Comparison of ENCODE assay signal across 13 mouse cellular contexts in the genomic region with DNA sequence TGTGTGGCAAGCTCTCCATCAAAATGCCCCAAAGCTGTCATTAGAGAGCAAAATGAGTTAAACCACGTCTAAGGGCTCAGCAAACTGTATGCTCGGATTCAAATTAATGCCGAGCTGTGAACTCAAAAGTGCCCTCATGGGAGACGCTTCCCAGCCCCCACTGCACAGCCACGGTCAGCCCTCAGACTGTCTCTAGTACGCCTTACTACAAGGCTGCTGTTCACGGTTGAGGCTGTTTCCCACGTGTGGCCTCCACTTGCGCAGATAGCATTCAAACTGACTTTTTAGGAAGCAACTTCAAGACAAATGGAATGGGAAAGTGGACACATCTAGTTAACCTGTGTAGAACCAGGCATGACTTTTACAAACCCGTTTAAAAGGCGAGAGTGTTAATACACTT.
DNase-seq lines count a peak whose midpoint lies in the region; ATAC-seq and TF ChIP-seq lines count a peak whose summit lies in the region.
"Had no signal": no experiment of that assay in that cellular context is flagged by ENCODE, and none has a peak within 500 bp of the region (broad histone marks: within the 10 kb centered on the region; RNA-seq: fewer than 3 reads in every experiment).

No protein-coding gene starts in this region.

- no peak overlapping the region for H3K4me3 ChIP-seq in heart, embryonic 13.5 days
- H3K4me3 ChIP-seq in midbrain, embryonic 12.5 days = no peak overlapping the region
- no peak overlapping the region for H3K4me3 ChIP-seq in midbrain, embryonic 13.5 days (replicated peaks)
- no peak overlapping the region for H3K4me3 ChIP-seq in stomach, postnatal 0 days (ENCODE audit: low read depth, low read length)

- no peak for TF ChIP-seq EP300 in stomach, postnatal 0 days (optimal IDR thresholded peaks at IDR 0.05)

- H3K9ac ChIP-seq in heart, embryonic 13.5 days = no peak overlapping the region
- no peak overlapping the region for H3K9ac ChIP-seq in midbrain, embryonic 12.5 days (replicated peaks)
- no peak overlapping the region for H3K9ac ChIP-seq in midbrain, embryonic 13.5 days (replicated peaks)
- H3K9ac ChIP-seq in stomach, postnatal 0 days (ENCODE audit: low read length) = no peak overlapping the region

- no peak for TF ChIP-seq CTCF in stomach, postnatal 0 days (IDR thresholded peaks at IDR 0.05; ENCODE audit: low read depth)

- 20% methylated on average over 11 of the region's 11 CpGs for WGBS in heart, embryonic 13.5 days
- WGBS in midbrain, embryonic 12.5 days = 41% methylated on average over 11 of the region's 11 CpGs
- WGBS in midbrain, embryonic 13.5 days = 41% methylated on average over 11 of the region's 11 CpGs
- WGBS in stomach, postnatal 0 days = 39% methylated on average over 11 of the region's 11 CpGs

- H3K36me3 ChIP-seq in heart, embryonic 13.5 days = no peaks in the 10 kb centered on the region
- no peaks in the 10 kb centered on the region for H3K36me3 ChIP-seq in midbrain, embryonic 12.5 days
- no peaks in the 10 kb centered on the region for H3K36me3 ChIP-seq in midbrain, embryonic 13.5 days
- no peaks in the 10 kb centered on the region for H3K36me3 ChIP-seq in stomach, postnatal 0 days (ENCODE audit: control insufficient read depth, insufficient read depth, low read length)

- no peak overlapping the region for H3K27ac ChIP-seq in heart, embryonic 13.5 days (replicated peaks)
- H3K27ac ChIP-seq in midbrain, embryonic 12.5 days (replicated peaks) = no peak overlapping the region
- no peak overlapping the region for H3K27ac ChIP-seq in midbrain, embryonic 13.5 days
- no peak overlapping the region for H3K27ac ChIP-seq in stomach, postnatal 0 days (replicated peaks)

- no peaks in the 10 kb centered on the region for H3K9me3 ChIP-seq in heart, embryonic 13.5 days
- no peaks in the 10 kb centered on the region for H3K9me3 ChIP-seq in midbrain, embryonic 12.5 days
- no peaks in the 10 kb centered on the region for H3K9me3 ChIP-seq in midbrain, embryonic 13.5 days
- H3K9me3 ChIP-seq in stomach, postnatal 0 days (ENCODE audit: control insufficient read depth, low read length) = no peaks in the 10 kb centered on the region

- no peak for DNase-seq in heart, adult 9 months (ENCODE audit: low spot score in 2 of 2)
- DNase-seq in embryo, embryonic 9.5 days (ENCODE audit: extremely low spot score) = peak; percentile 23
- peak; percentile 34 for DNase-seq in mesoderm, embryonic 11.5 days (ENCODE audit: low read depth, low spot score)
- DNase-seq in stomach, postnatal 0 days (ENCODE audit: low spot score) = no peak
- DNase-seq: adrenal gland, adult 2 months; cerebellum, postnatal 25 days; heart, adult 11 months; thymus, postnatal 36 days had no signal

- H3K4me2 ChIP-seq in heart, embryonic 13.5 days = peak overlapping the region; percentile 20; the same call in 1 of the 2 replicates
- no peak overlapping the region for H3K4me2 ChIP-seq in midbrain, embryonic 12.5 days (replicated peaks)
- no peak overlapping the region for H3K4me2 ChIP-seq in midbrain, embryonic 13.5 days (replicated peaks)
- no peak overlapping the region for H3K4me2 ChIP-seq in stomach, postnatal 0 days (replicated peaks; ENCODE audit: low read depth)

- no peak for ATAC-seq in heart, embryonic 13.5 days (ENCODE audit: extremely low read depth, insufficient number of reproducible peaks, low FRiP score, low TSS enrichment)
- peak; percentile 41; the same call in 1 of the 2 replicates for ATAC-seq in midbrain, embryonic 12.5 days (ENCODE audit: low FRiP score, low read depth)
- ATAC-seq in midbrain, embryonic 13.5 days = no peak
- no peak for ATAC-seq in stomach, postnatal 0 days (ENCODE audit: low FRiP score, low TSS enrichment)
- ATAC-seq in monocyte, adult 5-6 weeks (replicated peaks; ENCODE audit: insufficient number of reproducible peaks, low FRiP score, low TSS enrichment, poor library complexity, severe bottlenecking) = no peak
- ATAC-seq: lung, postnatal 0 days had no signal

- H3K4me1 ChIP-seq in heart, embryonic 13.5 days = peaks cover 7% of the 10 kb centered on the region
- peaks cover 6% of the 10 kb centered on the region for H3K4me1 ChIP-seq in midbrain, embryonic 12.5 days
- H3K4me1 ChIP-seq in midbrain, embryonic 13.5 days (replicated peaks) = peaks cover 9% of the 10 kb centered on the region; the same call in 1 of the 2 replicates
- no peaks in the 10 kb centered on the region for H3K4me1 ChIP-seq in stomach, postnatal 0 days (replicated peaks; ENCODE audit: control insufficient read depth, insufficient read depth)

- no peaks in the 10 kb centered on the region for H3K27me3 ChIP-seq in heart, embryonic 13.5 days (replicated peaks)
- H3K27me3 ChIP-seq in midbrain, embryonic 12.5 days = no peaks in the 10 kb centered on the region
- no peaks in the 10 kb centered on the region for H3K27me3 ChIP-seq in midbrain, embryonic 13.5 days
- no peaks in the 10 kb centered on the region for H3K27me3 ChIP-seq in stomach, postnatal 0 days (ENCODE audit: control insufficient read depth, insufficient read depth, low read length)

Comparison
In these comparisons a context has a peak if more than half of its experiments do, and no peak if none do; other contexts are left out.
1. DNase-seq: peak in embryo, embryonic 9.5 days (single experiment) and mesoderm, embryonic 11.5 days (single experiment); none in heart, adult 9 months (0 of 2) and stomach, postnatal 0 days (single experiment).